Mouse (Mus musculus) embryonic facial prominence, embryonic 15.5 days (tissue): Measurements from ENCODE around the gene B3gnt6. TPM values are rescaled to one million over a fixed set of nuclear protein-coding genes. Genes with fewer than 3 reads are reported as not detected.

Source experiments
- ATAC-seq: fragments of 200-750 bp; cut with Nextera tagmentation; 2 replicates; pipeline ENCODE4 v1.8.0; 2017; ENCODE audit warnings: low read depth, moderate TSS enrichment; ENCODE audit not compliant: insufficient number of reproducible peaks, low FRiP score, low TSS enrichment
- H3K27ac ChIP-seq: fragments of 300-500 bp; sonication (generic); replicated peaks from 2 replicates; pipeline ENCODE4 v1.5.1; 2015; ENCODE audit warnings: mild to moderate bottlenecking, inconsistent platforms
- H3K27me3 ChIP-seq: fragments of 300-500 bp; sonication (generic); 2 replicates; pipeline ENCODE4 v1.6.1; 2015; ENCODE audit warnings: inconsistent platforms
- H3K36me3 ChIP-seq: fragments of 300-500 bp; sonication (generic); 2 replicates; pipeline ENCODE4 v1.6.1; 2015; ENCODE audit warnings: mild to moderate bottlenecking, inconsistent platforms
- H3K4me1 ChIP-seq: fragments of 300-500 bp; sonication (generic); 2 replicates; pipeline ENCODE4 v1.6.1; 2015; ENCODE audit warnings: inconsistent platforms
- H3K4me2 ChIP-seq: fragments of 300-500 bp; sonication (generic); replicated peaks from 2 replicates; pipeline ENCODE4 v1.6.1; 2015; ENCODE audit warnings: mild to moderate bottlenecking, inconsistent platforms
- H3K4me3 ChIP-seq: fragments of 300-500 bp; sonication (generic); replicated peaks from 2 replicates; pipeline ENCODE4 v1.5.1; 2015; ENCODE audit warnings: mild to moderate bottlenecking, inconsistent platforms
- H3K9ac ChIP-seq: fragments of 300-500 bp; sonication (generic); 2 replicates; pipeline ENCODE4 v1.6.1; 2015; ENCODE audit warnings: inconsistent platforms
- H3K9me3 ChIP-seq: fragments of 300-500 bp; sonication (generic); replicated peaks from 2 replicates; pipeline ENCODE4 v1.6.1; 2016; ENCODE audit warnings: inconsistent platforms
- WGBS: fragments of 180-500 bp; shearing (Covaris S2); methylation state at CpG from one replicate; pipeline ENCODE4 v1.1.7; 2015; 5-methylcytosine and 5-hydroxymethylcytosine counted together
- polyA plus RNA-seq: library from polyadenylated mRNA; unstranded; fragments of >200 nt; fragmentation: Nextera tagmentation; extraction: Ambion mirVana; gene quantifications from 2 replicates; pipeline ENCODE4 v1.2.1, GENCODE M21; 2015

The B3gnt6 gene
- polyA plus RNA-seq, 1 experiment from 2014 or later = not detected

DNA sequence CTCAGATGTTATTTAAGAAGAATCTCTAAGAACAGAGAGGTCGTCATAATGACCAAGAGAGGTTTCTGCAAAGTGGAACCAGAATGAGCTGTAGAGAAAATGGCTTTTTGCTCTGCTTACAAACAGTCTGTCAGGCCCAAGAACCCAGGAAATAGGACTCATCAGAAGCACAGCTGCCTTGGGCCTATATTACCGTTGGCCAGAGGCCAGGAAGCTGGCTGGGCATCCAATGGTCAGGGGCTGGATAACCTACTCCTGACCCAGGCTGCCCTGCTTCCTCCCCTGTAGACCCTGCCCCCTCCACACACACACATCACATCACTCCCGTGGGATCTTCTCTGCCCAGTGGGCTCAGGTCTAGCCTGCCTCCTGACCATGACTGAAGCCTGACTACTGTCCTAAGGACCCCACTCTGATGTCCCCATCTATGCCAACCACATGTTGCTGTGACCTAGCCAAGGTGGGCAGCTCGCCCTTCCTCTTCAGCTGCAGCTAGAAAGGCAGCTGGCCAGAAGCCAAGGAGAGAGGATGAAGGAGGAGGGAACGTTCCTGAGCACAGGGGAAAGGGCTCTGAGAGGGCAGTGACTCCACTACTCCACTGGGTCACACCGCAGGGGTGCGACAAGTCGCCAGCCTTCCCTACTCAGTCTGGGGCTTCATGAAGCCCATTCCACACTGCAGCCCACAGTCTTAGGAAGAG, 39.1 kb downstream of the B3gnt6 start:
- no peak for ATAC-seq
- Histone ChIP-seq H3K4me2 (no peak overlapping the region), H3K9me3 (no peaks in the 10 kb centered on the region), H3K4me3 (no peak overlapping the region), H3K9ac (no peak overlapping the region), H3K36me3 (0 out of 2 replicates have a peak, but pooled peaks cover 4% of the 10 kb centered on the region), H3K4me1 (peaks cover 63% of the 10 kb centered on the region), H3K27me3 (no peaks in the 10 kb centered on the region), H3K27ac (peak overlapping the region; percentile 29; the same call in 1 of the 2 replicates)
- 40% methylated on average over 8 of the region's 8 CpGs for WGBS

DNA sequence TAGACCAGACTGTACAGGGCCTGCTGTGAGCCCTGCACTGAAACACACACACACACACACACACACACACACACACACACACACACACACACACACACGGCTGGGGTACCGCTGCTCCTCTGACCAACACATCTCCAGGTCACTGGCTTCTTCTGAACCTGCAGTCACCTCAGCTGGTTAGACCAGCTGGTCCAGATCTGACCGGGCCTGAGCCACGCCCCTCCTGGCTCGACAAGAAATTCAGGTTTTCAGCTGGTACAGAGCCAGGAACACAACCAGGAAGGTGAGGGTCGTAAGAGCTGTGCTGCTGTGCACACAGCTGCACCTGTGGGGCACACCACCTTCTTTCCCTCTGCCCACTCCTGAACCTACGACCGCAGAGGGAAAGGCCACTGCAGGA, 40.8 kb downstream of the B3gnt6 start:
- Histone ChIP-seq H3K4me2 (0 out of 2 replicates have a peak overlapping the region, but pooled peaks have one; percentile 15), H3K27ac (peak overlapping the region; percentile 71), H3K9me3 (no peaks in the 10 kb centered on the region), H3K36me3 (0 out of 2 replicates have a peak, but pooled peaks cover 4% of the 10 kb centered on the region), H3K4me3 (no peak overlapping the region), H3K4me1 (peaks cover 51% of the 10 kb centered on the region), H3K27me3 (no peaks in the 10 kb centered on the region), H3K9ac (no peak overlapping the region)
- WGBS = 47% methylated on average over 8 of the region's 8 CpGs
- ATAC-seq = no peak

DNA sequence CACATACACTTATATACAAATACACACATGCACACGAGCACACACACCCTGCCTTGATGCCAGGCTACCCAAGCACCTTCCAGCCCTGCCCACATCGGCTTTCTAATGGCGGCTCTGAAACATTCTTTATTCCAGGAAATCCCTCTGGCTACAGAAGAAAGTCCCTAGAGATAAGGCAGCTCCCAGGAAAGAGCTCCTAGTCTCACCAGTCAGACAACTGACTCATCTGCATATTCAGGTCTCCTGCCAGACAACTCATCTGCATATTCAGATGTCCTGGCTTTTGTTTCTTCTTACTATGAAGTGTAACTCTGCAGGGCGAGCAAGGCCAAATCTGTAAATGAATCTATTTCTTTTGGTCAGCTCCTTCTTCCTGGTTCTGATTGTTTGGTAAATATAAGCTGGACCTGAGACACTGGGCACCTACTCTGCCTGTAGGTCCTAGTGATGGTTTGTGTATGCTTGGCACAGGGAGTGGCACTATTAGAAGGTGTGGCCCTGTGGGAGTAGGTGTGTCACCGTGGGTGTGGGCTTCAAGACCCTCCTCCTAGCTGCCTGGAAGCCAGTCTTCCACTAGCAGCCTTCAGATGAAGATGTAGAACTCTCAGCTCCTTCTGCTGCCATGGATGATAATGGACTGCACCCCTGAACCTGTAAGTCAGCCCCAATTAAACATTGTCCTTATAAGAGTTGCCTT, 41.5 kb downstream of the B3gnt6 start:
- Histone ChIP-seq H3K36me3 (0 out of 2 replicates have a peak, but pooled peaks cover 4% of the 10 kb centered on the region), H3K27ac (peak overlapping the region; percentile 71), H3K9ac (no peak overlapping the region), H3K27me3 (no peaks in the 10 kb centered on the region), H3K9me3 (no peaks in the 10 kb centered on the region), H3K4me3 (no peak overlapping the region), H3K4me2 (0 out of 2 replicates have a peak overlapping the region, but pooled peaks have one; percentile 15), H3K4me1 (peaks cover 51% of the 10 kb centered on the region)
- ATAC-seq = no peak
- WGBS = 52% methylated on average over 5 of the region's 5 CpGs

DNA sequence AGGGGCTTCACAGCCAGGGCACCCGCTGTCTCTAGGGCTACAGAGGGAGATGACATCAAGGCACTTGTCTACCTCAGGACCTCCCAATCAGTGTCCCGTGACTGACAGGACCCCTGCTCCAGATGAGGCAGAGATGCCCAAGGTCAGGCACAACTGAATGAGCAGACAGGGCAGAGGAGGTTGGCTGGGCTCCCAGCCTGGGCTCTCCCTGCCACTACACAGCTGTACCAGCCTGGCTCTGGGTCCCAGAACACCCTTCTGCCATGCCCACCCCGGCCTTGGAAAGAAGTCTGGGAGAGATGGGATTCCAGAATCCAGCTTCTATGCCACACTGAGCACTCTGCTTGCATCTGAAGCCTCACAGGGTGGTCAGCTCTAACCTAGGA, 43.0 kb downstream of the B3gnt6 start:
- Histone ChIP-seq H3K9ac (no peak overlapping the region), H3K27ac (no peak overlapping the region), H3K36me3 (0 out of 2 replicates have a peak, but pooled peaks cover 4% of the 10 kb centered on the region), H3K4me3 (no peak overlapping the region), H3K4me2 (no peak overlapping the region), H3K9me3 (no peaks in the 10 kb centered on the region), H3K4me1 (peaks cover 62% of the 10 kb centered on the region), H3K27me3 (no peaks in the 10 kb centered on the region)
- no peak for ATAC-seq
- WGBS = 58% methylated on average over 3 of the region's 3 CpGs

- Histone ChIP-seq H3K9ac (no peak overlapping the region), H3K4me3 (no peak overlapping the region), H3K27me3 (no peaks in the 10 kb centered on the region), H3K9me3 (no peaks in the 10 kb centered on the region), H3K4me2 (no peak overlapping the region), H3K36me3 (0 out of 2 replicates have a peak, but pooled peaks cover 1% of the 10 kb centered on the region), H3K4me1 (peaks cover 56% of the 10 kb centered on the region), H3K27ac (no peak overlapping the region)
- no peak for ATAC-seq
- WGBS = 37% methylated on average over 7 of the region's 8 CpGs
Measured at GRCm38 (mm10) chr7:98155546-98156279, 43.6 kb downstream of the B3gnt6 start.

DNA sequence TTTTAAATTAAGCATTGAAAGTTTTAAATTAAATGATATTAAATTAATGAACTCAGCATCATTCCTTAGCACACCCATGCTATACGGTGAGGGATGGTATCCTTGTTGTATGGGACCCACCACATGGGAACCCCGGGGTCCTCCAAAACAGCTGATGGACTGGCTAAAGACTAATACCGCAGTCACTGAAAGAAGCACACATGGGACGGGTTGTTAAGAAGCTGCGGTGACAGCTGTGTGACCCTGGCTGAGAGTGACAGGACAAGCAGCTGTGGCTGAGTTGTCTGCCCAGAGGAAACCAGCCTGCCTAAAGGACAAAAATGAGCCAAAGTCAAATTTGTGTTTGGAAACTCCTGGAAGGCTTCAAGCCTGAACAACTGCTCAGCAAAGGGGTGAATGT, 45.4 kb downstream of the B3gnt6 start:
- no peak overlapping the region for H3K9ac ChIP-seq
- H3K27me3 ChIP-seq = no peaks in the 10 kb centered on the region
- H3K4me1 ChIP-seq = peaks cover 38% of the 10 kb centered on the region
- no peak overlapping the region for H3K4me2 ChIP-seq
- 73% methylated on average over 5 of the region's 5 CpGs for WGBS
- no peak for ATAC-seq
- no peaks in the 10 kb centered on the region for H3K36me3 ChIP-seq
- no peak overlapping the region for H3K4me3 ChIP-seq
- H3K27ac ChIP-seq = no peak overlapping the region
- H3K9me3 ChIP-seq = no peaks in the 10 kb centered on the region

GRCm38 (mm10) chr7:98153345-98153744, 45.9 kb downstream of the B3gnt6 start:
- Histone ChIP-seq H3K4me2 (no peak overlapping the region), H3K4me1 (peaks cover 32% of the 10 kb centered on the region), H3K9me3 (no peaks in the 10 kb centered on the region), H3K4me3 (no peak overlapping the region), H3K27me3 (no peaks in the 10 kb centered on the region), H3K9ac (no peak overlapping the region), H3K36me3 (no peaks in the 10 kb centered on the region), H3K27ac (no peak overlapping the region)
- ATAC-seq = no peak
- 33% methylated on average over 3 of the region's 3 CpGs for WGBS

DNA sequence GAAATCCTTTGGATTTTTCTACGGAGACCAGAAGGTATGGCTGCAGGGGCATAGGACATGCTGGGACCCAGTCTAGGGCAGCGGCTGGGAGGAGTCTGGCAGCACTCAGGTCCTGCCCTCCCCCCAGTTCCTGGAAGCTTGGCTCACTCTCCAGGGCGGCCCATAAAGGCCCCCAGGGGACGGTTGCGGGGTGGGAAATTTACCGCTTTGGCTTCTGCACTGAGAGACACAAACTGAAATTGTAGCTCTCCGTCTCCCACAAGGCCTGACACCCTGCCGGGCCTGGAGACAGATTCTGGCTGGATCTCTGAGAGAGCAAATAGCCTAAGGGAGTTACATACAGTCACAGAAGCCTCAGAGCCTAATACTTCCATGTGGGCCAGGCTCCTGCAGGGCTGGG, 46.9 kb downstream of the B3gnt6 start:
- no peaks in the 10 kb centered on the region for H3K27me3 ChIP-seq
- no peak overlapping the region for H3K4me3 ChIP-seq
- no peak overlapping the region for H3K27ac ChIP-seq
- H3K9ac ChIP-seq = no peak overlapping the region
- H3K4me1 ChIP-seq = peaks cover 23% of the 10 kb centered on the region
- H3K36me3 ChIP-seq = no peaks in the 10 kb centered on the region
- H3K9me3 ChIP-seq = no peaks in the 10 kb centered on the region
- 33% methylated on average over 8 of the region's 8 CpGs for WGBS
- ATAC-seq = no peak; the same call in 1 of the 2 replicates
- no peak overlapping the region for H3K4me2 ChIP-seq

DNA sequence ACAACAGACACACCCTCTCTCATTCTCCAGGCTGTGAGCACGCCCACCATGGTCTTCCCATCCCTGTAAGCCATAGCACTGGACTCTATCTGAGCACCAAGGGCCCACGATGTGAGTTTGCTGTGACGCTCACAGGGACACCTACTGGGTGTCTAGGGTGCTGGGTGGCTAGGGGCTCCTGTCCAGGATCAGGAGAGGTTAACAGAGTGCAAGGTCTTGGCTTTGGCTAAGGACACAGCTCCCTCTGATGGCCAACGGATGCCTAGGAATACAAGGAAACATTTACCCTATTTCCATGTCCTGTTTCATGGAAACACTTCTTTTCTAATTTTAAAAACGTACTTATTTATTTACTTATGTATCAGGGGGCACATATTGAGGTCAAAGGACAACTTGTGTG, 48.8 kb downstream of the B3gnt6 start:
- H3K9ac ChIP-seq = no peak overlapping the region
- no peaks in the 10 kb centered on the region for H3K27me3 ChIP-seq
- no peak overlapping the region for H3K27ac ChIP-seq
- no peak overlapping the region for H3K4me3 ChIP-seq
- H3K9me3 ChIP-seq = no peaks in the 10 kb centered on the region
- peaks cover 22% of the 10 kb centered on the region for H3K4me1 ChIP-seq
- H3K36me3 ChIP-seq = no peaks in the 10 kb centered on the region
- no peak overlapping the region for H3K4me2 ChIP-seq
- ATAC-seq = no peak
- 55% methylated on average over 5 of the region's 5 CpGs for WGBS

DNA sequence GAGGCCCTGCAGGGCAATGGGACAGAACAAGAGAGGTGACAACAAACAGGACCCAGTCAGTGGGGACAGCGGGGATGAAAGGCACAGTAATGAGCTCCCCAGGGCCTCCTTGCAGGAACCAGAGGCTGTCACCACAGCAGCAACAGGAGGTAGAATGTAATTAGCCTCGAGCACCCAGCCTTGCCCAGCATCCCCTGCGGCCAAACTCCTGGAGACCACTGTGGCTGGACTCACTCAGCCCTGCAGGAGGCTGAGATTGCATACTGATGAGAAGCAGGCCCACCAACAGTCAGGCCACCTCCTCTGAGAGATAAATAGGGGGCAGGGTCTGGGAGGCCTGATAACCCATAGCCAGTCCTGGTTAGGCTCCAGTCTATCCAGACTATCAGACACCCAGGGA, 49.5 kb downstream of the B3gnt6 start:
- 37% methylated on average over 3 of the region's 3 CpGs for WGBS
- H3K9ac ChIP-seq = no peak overlapping the region
- H3K4me3 ChIP-seq = no peak overlapping the region
- no peaks in the 10 kb centered on the region for H3K36me3 ChIP-seq
- no peak overlapping the region for H3K4me2 ChIP-seq
- peak; percentile 20; the same call in 1 of the 2 replicates for ATAC-seq
- peaks cover 19% of the 10 kb centered on the region for H3K4me1 ChIP-seq
- H3K27ac ChIP-seq = no peak overlapping the region
- no peaks in the 10 kb centered on the region for H3K9me3 ChIP-seq
- H3K27me3 ChIP-seq = no peaks in the 10 kb centered on the region

GRCm38 (mm10) chr7:98148721-98149407, 50.4 kb downstream of the B3gnt6 start:
- H3K27ac ChIP-seq = no peak overlapping the region
- no peak overlapping the region for H3K9ac ChIP-seq
- H3K9me3 ChIP-seq = no peaks in the 10 kb centered on the region
- no peak overlapping the region for H3K4me3 ChIP-seq
- WGBS = 65% methylated on average over 10 of the region's 10 CpGs
- no peaks in the 10 kb centered on the region for H3K36me3 ChIP-seq
- H3K4me2 ChIP-seq = no peak overlapping the region
- H3K27me3 ChIP-seq = no peaks in the 10 kb centered on the region
- peaks cover 19% of the 10 kb centered on the region for H3K4me1 ChIP-seq
- ATAC-seq = no peak
